Mouse (Mus musculus) c-Kit-positive CD71-positive TER-119-negative erythroid progenitor cells, embryonic 14.5 days (primary cell): ENCODE data around the gene Gm27021.

Source experiments
- DNase-seq: peaks from one replicate; pipeline ENCODE4 v3.0.0-alpha.2; 2013; ENCODE audit warnings: low read depth

Gm27021 gene

DNA sequence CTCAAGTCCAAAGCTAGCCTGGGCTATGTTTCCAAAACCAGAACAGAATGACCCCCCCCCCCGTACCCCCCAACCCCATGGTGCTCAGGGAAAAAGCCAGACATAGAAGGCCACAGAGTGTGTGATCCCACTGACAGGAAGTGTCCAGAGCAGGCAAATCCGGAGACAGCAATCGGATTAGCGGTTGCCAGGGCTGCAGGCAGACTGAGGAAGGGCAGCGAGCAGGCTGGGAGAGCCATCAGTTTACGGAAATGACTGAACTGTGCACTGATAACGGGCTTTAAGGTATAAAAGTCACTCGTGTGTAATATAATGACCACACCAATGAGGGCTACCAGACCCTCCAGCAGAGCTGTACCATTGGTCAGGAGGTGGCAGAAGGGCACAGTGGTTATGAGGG, 26.6 kb downstream of the Gm27021 start:
- no peak for DNase-seq

DNA sequence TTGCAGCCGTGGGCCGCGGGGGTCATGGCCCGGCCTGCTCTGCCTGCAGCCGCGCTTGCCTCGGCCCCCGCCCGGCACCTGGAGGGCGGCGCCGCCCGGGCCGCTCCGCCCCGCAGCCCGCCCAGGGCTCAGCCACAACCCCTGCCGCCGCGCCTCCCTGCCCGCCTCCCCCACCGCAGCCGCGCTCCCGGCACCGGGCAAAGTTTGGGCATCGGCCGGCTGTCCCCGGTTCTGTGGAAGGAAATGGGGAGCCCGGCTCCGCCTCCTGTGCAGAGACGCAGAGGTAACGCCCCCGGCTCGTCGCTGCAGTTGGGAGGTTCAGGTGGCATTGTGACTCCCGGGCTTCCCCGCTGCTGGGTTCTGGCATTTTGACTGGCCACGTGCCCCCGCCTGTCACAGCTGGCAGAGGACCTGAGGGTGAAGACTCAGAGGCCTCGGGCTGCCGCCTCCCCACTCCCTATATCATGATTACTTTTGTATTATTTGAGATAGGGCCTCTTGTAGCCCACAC, 33.5 kb downstream of the Gm27021 start:
- DNase-seq, result peak; percentile 22

DNA sequence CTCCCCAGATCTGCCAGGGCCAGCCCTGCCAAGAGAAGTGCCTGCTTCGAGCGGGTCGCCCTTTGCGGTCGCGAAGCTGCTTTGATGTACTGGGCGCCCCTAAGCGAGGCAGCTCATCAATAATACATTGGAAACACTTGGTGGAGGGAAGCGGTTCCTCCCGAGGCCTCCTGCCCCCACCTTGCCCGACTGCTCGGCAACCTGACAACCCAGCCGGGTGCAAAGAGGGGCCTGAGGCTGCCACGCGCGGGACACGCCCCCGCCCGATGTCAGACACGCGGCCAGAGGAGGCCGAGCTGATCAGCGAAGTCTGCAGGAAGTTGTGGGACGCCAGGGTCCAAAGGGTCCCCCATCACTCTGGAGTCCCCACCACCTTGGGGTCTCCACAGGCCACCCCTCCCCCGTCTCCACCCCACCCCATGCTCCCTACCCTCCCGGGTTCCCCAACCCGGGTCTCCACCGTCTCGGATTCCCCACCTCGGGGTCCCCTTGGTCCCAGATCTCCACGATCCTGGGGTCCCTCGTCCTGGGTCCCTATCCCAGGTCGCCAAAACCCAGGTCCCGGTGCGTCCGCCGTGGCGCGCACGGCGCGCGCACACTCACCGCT, 34.1 kb downstream of the Gm27021 start:
- DNase-seq, result no peak

DNA sequence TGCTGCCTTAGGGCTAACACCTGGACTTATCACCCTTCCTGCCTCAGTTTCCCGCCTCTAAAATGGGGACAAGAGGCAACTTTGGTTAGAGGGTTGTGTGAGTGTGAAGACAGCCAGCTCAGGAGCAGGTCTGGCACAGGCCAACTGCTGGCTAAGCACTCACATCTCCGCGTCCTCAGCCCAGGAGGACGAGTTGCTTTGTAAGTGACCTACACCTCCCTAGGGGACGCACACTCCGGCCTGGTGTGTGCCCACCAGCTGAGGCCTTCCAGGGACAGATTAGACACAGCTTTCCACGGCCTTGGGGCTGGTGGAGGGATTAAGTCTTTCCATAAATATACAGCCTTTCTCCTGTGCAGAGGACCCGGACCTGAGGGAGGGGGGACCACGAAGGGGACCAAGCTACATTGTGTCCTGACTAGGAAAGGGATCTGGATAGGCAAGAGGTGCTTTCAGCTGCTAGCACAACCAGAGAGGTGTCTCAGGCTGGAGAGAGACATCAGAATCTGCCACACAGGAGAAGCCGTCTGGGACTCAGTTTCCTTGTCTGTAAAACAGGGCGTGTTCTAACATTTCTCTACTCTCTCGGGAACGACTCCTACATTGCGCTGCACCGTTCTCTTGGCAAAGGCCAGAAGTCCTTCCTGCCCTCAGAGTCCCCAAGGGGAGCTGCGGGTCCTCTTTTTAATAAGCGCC, 34.8 kb downstream of the Gm27021 start:
- DNase-seq, result no peak

DNA sequence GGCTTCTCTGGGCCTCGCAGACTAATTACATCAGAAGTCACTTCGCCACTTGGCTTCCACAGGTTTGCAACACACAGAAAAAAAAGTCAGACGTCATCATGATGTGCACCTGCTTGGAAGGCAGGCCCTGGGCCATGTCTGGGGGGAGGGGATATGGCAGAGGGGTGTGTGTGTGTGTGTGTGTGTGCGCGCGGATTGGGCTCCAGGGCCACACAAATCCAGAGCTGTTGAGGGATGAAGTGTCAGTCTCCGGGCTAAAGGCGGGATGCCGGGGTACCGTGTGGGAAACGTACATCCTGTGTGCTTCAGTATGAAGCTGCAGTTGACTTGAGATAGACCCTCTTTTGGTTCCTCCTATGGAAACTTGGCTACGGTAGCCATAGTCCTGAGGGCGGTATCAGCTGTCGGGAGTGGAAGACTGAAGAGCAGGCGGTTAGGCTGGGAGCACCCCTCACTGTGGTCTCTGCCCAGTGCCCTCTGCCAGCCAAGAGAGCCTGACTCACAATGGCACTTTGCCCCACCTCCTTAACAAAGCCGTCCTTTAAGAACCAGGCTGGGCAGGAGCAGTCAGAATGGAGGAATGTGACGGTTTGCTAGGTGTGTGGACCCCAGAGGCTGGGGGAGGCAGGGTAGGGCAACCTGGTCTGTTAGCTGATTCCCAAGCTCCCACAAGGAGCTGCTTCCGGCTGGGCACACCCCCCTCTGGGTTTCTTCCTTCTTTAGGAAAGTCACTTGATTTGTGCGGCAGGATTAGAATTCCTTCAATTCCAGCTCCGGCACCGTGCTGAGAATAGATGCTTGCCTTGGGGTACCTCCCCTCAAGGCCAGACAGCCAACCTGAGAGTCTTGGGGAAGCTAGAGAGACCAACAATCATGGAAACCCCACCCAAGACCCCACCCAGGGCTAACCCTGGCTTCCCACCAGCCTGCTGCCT, 36.2 kb downstream of the Gm27021 start:
- DNase-seq, result no peak

DNA sequence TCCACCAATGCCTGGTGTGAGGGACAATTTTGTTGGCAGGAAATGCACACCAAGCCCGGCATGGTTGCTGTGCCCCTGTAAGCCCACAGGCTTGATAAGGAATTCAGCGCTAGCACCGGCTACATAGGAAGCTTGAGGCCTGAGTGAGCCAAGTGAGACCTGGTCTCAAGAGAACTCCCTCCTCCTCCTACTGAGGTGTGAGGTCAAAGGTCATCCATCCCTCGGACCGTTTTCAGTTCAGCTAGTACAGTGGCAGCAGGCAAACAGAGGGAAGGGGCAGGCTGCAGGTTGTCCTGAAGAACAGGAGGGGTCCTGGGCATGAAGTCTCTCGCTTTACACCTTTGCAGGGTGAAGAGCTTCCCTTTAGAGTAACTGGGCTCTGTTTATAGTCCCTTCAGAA, 37.0 kb downstream of the Gm27021 start:
- no peak for DNase-seq

DNA sequence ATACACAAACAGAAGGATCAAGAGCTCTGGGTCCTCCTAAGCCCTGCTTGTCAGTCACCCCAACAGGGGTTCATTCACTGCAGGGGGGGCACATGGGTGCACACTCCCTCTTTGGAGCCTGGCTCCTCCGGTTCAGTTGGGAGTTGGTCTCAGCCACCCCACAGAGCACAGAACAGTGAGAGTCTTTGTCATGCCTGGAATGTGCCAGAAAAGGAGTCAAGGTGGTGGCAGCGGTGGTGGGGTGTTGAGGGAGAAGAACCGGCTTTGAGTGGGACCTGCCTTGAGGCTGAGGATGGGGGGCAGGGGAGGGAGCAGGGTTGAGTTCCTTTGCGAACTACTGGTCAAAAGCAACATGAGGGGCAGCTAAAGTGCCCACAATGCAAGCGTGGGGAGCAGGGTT, 37.8 kb downstream of the Gm27021 start:
- DNase-seq, result no peak

DNA sequence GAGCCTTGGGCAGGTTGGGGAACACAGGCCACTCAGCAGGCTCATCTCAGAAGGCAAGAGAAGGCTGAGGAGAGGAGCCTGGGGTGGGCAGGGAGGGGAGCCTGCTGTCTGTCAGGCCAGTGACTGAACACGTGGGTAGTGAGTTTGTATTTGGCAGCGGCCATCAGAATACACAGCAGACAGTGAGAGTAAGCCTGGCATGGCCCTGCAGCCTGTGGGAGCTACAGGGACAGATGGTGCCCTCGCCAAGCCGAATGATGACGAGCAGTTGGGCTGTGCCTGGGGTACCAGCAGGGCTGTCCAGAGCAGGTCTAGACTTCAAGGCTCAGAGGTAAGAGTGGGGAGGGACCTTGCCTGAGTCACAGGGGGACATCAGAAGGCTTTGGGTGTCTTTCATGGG, 40.6 kb downstream of the Gm27021 start:
- no peak for DNase-seq

DNA sequence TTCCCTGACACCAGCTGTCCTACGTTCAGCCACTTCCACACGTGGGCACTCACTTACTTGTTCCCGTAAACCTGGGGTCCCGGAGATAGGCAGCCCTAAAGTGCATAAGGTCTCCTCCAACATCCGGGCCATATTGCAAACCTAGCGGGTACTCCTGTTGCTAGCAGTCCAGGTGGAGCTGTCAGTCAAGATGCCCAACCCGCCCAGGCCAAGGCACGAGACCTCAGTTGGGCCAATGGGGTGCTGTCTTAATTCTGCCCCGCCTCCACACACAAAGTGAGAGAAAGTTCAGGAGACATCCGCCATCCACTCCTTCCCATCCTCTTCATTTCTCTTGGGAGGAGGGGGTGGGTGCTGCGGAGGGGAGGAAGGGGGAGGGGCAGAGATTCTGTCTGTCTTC, 41.4 kb downstream of the Gm27021 start:
- DNase-seq, result no peak

DNA sequence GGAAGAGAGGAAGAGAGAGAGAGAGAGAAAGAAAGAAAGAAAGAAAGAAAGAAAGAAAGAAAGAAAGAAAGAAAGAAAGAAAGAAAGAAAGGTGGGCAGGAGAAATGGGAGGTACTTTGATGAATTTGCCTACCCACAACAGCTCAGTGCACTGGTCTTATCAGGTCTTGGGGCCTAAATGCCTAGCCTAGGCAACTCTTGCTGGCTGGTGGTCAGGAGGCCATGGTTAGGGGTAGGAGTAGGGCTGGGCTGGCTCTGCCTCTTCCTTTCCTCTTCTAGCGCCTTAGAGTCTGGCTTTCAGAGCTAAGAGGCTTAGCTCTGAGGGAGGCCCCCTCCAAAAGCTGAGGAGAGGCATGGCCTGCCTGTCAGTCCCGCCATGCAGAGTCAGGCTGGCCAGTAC, 44.3 kb downstream of the Gm27021 start:
- no peak for DNase-seq

DNA sequence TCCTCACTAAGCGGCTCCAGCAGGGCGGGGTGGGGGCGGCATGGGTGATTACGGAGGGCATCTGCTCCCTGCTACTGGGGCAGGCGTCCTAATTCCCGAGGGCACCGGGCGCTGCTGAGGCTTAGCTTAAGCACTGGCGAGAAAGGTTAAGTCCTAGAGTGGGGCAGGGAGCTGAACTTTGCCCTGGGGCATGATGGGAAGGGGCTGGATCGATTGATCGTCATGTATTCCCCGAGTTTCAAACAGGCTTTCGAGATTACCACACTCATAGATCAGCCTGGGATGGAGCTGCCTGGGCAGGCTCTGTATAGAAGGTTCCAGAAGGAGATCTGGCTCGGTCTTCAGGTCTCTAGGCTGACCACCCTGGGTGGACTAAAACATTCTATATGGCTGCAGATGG, 45.7 kb downstream of the Gm27021 start:
- DNase-seq, result no peak

DNA sequence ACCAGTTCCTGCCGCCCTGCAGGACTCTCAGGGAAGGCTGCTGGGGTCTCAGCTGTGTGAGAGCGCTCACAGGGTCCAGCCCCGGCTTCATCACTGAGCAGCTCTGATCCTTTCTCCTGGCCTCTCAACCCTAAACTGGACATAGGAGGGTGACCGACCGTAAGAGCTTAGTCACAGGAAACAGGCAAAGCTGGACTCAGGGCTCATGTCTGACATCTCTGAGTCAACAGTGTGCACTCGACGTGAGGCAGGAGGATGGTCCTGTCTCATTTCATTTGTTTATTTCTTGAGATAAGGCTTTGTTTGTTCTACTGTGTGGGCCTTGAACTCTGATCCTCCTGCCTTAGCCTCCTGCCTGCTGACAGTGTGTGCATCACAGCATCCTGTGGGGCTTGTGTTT, 47.4 kb downstream of the Gm27021 start:
- no peak for DNase-seq

DNA sequence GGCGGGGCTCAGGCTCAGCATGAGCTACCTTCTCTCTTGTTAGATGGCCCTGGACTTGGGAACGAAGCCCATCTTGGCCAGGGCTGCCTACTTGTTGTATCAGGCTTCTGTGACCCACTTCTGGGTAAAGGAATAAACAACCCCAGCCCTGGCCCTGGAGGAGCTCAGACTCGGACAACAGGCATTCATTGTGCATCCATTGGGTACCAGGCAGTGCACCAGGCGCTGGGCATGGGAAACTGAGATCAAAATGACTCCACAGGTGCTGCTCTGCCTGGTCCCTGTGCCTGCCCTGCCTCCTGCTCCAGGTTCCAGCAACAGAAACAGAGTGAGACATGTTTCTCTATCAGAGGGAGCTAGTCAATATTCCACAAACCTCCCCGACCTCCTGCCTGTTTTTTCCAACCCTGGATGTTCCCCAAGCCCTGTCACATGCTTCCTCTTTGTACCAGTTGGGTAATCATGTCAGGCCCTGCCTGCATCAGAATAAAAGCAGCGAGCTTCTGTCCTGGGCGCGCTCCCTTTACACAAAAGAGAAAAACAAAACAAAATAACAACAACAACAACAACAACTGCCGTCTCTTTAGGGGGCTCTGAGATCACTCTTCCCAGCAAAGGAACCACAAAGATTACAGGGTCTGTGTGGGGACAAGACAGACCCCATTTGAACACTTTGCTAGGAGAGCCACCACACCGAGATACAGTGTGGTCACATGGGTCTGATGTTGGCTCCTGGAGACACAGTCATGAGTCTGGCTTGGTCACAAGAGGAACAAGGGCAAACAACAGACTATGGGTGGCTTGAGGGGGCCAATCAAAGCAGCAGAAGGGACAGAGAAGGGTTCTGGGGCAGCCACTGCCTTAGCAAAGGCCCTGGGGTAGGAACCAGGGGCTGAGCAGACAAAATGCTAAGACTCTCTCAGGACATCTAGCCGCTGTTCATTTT, 48.4 kb downstream of the Gm27021 start:
- DNase-seq, result no peak

DNA sequence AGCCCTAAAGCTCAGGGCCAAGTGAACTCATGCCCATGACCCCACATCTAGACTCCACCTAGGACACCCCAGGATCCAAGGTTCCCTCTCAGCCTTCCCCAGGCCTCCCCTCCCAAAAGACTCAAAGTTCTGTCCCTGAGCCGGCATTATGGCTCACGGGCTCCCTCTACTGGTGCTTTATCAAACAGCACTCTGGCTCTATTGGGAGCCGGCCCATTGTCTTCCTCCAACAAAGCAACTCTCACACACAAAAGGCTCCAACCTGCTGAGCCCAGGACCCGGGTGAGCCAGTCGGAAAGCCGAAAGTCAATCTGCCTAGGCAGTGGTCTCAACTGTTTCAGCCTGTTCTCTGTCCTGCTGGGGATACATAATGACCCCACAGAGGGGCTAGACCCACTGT, 49.8 kb downstream of the Gm27021 start:
- DNase-seq, result peak; percentile 59

DNA sequence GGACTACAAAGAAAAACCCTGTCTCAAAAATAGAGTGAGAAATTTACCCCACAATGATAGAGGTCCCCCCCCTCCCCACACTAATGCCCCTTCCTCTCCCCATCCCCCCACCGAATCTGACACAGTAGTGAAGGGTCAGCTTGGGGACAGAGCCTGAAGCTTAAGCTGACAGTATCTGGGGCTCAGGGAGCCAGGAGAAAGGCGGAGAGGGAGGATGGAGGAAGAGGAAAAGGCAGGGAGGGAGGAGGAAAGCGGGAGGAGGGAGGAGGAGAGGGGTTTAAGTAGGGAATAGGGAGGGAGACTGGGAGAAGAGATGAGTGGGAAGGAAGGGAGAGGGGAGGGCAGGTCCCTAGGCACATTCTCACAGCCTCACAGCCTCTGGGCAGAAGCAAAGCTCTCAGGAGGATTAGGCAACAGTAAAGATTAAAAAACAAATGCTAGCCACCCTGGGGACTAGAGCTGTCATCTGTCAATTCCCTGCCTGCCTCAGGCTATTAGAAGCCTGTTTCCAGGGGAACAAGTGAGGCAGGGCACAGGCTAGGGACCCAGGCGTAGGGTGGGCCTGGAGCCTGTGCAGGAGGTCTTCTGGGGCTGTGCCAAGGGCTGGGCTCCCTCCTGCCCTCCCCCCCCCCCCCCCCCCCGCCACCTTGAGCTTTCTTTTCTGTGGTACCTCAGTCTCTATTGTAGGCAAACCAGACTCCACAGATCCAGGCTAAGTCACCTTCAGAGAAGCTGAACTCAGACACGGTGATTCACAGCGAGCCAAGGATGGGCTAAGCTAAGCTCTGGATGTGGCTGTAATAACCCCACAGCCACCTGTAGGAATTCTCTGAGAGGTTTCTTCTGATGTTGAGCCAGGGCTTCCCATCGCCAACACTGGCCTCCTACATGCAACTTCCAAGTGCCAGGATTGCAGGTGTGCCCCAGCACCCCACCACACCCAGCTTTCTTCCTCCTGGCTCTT, 50.9 kb downstream of the Gm27021 start:
- DNase-seq, result no peak

DNA sequence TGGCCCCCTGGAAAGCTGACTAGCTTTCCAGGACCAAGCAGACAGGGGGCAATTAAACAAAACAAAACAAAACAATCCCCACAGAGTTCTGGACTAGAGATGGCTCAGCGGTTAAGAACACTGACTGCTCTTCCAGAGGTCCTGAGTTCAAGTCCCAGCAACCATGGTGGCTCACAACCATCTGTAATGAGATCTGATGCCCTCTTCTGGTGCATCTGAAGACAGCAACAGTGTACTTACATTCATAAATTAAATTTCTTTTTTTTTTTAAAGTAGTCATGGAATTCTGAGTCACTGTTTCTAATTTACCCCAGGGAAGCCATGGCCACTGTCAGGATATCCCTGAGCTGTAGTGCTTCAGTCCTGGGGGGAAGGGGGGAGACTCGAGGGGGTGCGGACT, 53.4 kb downstream of the Gm27021 start:
- no peak for DNase-seq

DNA sequence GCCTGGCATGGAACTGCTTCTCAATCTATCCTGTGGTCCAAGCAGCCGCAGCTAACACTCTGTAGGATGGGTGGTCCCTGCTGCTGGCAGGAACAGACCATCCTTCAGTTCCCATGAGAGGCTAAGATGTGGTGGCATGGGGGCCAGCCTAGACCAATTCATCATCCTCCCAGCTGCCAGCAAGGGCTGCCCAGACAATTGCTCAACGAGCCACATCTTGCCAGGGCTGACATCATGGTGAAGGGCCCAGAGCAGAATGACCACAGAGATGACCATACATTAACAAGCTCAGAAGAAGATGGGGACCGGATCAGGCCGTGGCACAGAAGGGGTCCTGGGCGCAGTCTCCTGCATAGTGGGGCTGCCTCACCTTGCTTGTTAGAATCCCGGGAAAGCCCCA, 57.1 kb downstream of the Gm27021 start:
- no peak for DNase-seq

DNA sequence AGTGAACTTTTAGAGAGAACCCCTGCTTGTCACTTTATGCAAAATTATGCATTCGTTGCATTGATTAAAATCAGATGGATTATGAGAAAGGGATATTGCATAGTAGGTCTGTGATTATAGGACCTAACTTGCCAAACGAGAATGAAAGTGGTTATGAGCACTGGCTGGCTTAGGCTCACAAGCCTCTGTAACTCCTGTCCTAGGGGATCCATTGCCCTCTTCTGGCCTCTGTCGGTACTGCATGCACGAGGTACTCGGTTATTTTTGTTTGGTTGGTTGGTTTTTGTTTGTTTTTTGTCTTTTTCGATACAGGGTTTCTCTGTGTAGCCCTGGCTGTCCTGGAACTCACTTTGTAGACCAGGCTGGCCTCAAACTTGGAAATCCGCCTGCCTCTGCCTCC, 60.0 kb downstream of the Gm27021 start:
- DNase-seq, result peak; percentile 66

DNA sequence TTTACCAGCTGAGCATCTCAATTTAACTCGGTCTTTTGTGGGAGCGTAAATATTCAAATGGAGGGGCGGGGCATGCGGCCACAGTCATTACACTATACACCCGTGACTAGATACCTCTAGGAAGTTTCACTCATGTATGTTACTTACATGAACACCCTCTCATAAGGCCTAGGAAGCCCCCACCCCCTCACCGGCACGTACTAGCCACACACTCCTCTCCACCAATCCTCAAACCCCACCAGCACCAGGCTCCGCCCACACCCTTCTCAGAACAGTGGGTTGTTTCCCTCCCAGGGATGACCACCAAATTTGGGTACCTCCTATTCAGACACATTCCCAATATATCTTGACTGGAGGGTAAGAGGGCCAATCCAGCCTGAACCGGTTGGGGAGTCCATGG, 60.4 kb downstream of the Gm27021 start:
- no peak for DNase-seq

DNA sequence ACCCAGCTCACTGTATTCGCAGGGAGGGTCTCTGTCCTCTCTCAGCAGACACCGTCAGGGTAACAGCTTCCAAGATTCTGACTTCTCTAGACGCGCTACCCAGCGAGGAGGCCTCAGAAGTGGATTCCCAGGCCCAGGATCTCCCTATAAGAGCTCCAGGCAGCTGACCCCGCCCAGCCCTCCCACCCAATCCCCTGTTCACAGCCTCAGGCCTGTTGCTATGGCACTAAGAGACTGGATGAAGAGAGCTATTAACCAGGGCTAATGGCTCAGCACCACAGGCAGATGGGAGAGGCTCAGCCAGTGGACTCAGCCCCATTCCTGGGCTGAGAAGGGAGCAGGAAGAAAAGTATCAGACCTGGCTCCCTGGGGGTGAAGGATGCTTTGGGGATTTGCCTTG, 65.2 kb downstream of the Gm27021 start:
- DNase-seq, result no peak

DNA sequence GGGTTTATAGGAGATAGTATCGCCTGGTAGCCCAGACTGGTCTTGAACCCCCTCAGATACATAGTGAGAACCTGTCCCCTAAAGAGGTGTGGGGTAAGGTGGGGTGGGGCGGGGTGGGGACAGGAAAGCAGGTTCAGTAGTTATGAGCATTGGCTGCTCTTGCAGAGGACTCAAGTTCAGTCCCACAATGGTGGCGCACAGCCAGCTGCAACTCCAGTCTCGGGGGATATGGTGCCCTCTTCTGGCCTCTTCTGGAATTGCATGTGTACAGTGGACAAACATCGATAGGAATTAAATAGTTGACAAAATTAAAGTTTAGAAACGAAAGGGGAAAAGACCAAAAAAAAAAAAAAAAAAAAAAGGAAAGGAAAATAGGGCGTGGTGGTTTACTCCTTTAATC, 68.4 kb downstream of the Gm27021 start:
- DNase-seq, result peak; percentile 61
